Mouse (Mus musculus): ENCODE data around the gene Gm20388. TPM values are rescaled to one million over a fixed set of nuclear protein-coding genes. Genes with fewer than 3 reads are reported as not detected.
"Not testable (repeated sequence)": the region's sequence is repeated elsewhere in the genome, so short reads cannot be mapped to it uniquely, and the experiment has no call there.

Gm20388 gene
- total RNA-seq, 2 experiments from 2014 or later, result 6.8 to 7.8 TPM

DNA sequence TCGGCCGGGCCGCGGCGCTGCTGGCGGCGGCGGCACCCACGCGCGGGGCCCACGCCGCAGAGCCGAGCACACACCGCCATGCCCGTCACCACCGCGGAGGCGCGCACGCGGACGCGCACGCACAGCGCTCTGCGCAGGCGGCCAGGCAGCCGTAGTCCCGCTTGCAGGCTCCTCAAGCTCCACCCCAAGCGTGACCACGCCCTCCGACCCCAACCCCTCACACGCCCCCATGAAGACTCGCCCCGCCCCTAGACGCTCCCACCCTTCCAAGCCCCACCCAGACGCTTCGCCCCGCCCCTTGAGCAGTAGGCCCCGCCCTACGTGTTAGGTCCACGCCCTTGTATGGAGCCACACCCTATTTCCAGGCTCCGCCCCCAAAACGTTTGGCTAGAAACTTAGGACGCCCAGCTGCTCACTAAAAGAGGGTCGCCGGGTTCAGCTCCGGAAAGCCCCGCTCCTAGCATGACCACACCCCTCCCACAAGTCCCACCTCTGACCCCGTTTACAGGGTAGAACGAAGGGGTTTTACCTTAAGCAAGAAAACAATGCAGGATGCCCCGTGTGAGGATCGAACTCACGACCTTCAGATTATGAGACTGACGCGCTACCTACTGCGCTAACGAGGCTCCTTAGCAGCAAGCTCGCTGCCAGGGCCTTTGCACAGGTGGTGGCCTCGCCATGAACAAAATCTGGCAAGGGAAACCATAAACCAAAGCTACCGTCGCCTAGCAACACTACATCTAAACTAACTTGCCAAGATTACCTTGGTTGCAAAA lies 1668.2 kb downstream of the Gm20388 start, which contains the start of gene Fbxo31:
Gene Fbxo31 (minus strand): TSS at position 131 of the 776 bp plus-strand sequence.
- DNase-seq, result peak; percentile 92 to 95
- intact Hi-C loops (cut with DNase I), result loop anchor here (2.0 kb wide), 1 partner anchor 30 kb away; no protein-coding TSS in a partner anchor

DNA sequence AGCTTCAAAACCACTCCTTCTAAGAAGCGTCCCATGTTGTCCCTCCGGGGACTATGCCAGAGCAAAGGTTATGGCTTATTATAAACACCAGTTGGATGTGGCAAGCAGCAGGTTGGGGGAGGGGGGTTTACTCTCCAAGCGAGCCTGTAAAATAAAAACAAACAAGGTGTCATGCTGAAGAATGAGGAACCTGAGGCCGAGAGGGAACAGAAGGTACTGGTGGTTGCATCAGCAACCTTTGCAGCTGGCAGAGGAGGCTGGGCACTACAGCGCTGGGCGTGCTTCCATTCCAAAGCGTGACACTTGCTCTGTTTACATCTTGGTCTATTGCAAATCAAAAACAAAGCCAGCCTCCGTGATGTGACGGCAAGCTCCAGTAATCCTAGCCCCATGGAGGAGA lies 1669.8 kb downstream of the Gm20388 start:
- DNase-seq, result peak in 1 of 2 experiments; percentile 35
- intact Hi-C loops (cut with DNase I), result no loop called here

DNA sequence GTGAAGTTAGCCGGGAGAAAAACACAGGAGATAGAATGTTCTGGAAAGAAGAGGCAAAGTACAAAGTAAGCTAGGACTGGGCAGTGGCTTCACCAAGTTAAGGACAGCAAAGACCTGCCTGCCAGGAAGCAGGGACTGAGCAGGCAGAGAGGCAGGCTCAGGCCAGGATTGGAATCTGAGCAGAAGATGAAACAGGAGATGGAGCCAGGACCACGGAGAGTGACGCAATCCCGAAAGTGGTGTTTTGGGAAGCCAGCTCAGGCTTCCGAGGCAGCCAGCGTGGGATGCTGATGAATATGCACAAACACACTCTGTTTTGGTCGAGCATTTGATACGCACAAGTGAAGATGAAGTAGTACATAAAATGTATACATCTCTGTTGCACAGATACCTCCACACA lies 1673.0 kb downstream of the Gm20388 start:
- peak; percentile 47 to 55 for DNase-seq
- intact Hi-C loops (cut with DNase I), result loop anchor here (2.0 kb wide), 1 partner anchor 37 kb away; no protein-coding TSS in a partner anchor

DNA sequence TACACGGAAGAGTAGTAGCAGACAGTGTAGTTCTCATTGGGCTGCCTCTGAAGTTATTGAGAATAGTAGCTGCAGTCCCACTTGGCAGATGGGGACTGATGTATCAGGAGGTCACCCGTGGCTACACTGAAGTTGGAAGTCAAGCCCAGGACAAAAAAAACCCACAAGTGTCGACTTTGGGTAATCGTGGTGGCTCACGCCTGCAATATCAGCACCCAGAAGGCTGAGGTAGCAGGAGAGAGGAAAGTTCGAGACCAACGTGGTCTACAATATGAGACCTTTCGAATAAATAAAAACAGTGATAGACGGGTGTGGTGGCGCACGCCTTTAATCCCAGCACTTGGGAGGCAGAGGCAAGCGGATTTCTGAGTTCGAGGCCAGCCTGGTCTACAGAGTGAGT lies 1674.1 kb downstream of the Gm20388 start:
- intact Hi-C loops (cut with DNase I), result loop anchor here (2.0 kb wide), 1 partner anchor 38 kb away; no protein-coding TSS in a partner anchor
- DNase-seq, result no peak

DNA sequence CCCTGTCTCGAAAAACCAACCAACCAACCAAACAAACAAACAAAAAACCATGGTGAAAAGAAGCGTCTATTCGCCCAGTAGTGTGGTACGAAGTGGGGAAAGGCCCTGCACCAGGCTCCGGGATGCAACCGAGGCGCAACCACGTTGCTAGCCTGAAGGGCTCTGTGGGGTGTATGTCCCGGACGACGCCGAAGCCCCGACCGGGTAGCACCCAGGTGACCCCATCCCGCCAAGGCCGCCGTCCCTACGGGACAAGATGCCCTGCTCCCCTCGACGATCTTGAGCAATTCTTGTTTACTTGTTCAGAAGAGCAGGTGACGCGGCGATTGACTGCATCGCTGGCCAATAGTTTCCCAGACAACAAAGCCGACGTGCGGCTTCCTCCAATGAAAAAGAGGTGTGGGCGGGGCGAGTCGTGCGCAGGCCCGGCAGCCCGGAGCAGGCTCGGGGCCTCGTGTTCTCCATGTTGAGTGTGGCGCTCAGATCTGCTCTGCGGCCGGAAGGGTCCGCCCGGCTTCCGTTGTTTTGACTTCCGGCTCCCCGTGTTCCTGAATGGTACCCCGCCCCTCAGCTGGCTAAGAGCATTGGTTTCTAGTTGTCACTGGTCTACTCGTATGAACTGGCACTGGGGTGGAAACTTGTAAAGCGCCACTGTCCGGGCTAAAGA lies 1674.7 kb downstream of the Gm20388 start:
- intact Hi-C loops (cut with DNase I), result loop anchor here (2.0 kb wide), 1 partner anchor 38 kb away; no protein-coding TSS in a partner anchor
- peak; percentile 100 for DNase-seq

DNA sequence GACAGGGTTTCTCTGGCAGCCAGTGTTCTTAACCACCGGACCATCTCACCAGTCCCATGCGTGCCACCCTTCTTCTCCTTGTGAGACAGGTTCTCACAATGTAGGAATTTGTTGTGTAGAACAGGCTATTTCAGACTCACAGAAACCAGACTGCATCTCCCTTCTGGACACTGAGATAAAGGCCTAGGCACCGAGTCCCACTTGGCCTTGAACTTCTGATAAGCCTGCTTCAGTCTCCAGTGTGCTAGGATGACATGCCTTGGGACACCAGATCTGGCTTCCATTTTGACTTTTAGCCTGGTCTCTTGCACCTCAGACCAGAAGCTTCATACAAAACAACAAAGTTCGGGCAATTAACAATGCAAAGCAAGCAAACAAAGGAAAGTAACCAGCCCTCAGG lies 1678.1 kb downstream of the Gm20388 start:
- intact Hi-C loops (cut with DNase I), result no loop called here
- DNase-seq, result no peak

DNA sequence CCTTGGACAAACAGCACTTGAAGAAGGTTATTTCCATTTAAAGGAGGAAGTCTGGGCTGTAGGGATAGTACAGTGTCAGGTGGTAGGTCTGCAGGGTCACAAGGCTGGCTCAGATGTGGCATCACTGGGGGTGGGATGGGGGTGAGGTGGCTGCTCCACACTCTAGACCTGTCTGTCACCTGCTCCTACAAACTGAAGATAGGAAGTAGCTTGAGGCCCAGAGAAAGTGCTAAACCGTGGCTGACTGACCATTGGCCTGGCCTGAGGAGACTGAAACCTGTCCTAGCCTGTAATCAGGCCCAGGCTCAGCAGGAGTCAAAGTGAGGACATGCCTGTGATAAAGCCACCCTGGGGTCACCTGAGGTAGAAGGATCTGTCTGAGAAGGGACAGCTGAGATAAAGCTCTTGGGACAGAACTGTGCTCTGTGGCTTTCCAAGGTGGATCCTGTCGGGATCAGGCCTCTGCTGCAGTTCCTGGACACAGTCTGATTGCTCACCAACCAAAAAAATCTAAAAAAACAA lies 1678.6 kb downstream of the Gm20388 start:
- intact Hi-C loops (cut with DNase I), result no loop called here
- no peak for DNase-seq

DNA sequence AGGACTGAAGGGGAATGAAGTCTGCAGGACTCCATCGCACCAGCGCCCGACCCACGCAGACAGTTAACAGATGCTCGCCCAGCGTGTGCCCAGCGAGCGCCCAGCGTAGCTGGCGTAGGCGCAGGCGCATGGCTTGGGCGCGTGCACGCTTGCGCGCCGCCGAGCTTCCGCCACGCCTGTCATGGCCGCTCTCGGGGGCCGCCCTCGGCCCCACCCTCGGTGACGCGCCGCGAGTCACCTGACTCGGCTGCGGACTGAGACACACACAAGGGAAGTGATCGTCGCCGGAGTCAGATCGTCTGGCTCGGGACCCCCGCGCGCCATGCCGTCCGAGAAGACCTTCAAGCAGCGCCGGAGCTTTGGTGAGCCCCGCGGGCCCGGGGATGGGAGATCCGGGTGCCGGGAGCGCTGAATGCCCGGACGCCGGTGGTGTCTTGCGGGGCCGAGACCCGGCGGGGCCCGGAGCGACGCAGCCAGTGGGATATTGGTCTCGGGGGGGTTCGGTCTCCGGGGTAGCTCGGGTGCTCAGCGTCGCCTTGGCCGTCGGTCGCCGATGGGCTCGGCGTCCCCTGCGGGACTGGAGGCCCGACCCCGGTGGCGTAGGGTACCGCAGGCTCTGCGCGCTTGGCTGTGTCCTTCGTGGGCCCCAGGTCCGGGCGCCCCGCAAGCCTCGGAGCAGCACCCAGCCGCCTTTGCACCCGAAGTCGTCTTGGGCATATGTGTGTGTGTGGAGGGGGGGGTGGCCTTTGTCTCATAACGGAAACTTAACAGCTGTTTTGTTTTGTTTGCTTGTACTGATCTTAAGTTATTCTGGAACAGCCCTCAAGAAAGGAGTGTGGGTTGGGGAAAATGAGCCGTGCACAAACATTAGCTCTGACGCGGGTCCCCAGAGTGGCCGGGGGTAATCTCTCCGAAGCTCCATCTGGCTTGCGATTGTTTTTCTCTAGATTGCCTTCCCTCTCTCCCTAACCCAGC lies 1679.8 kb downstream of the Gm20388 start, which contains the start of gene Map1lc3b:
Gene Map1lc3b (plus strand): TSS at position 159 of the 975 bp plus-strand sequence.
- DNase-seq, result peak; percentile 90 to 96
- intact Hi-C loops (cut with DNase I), result no loop called here

DNA sequence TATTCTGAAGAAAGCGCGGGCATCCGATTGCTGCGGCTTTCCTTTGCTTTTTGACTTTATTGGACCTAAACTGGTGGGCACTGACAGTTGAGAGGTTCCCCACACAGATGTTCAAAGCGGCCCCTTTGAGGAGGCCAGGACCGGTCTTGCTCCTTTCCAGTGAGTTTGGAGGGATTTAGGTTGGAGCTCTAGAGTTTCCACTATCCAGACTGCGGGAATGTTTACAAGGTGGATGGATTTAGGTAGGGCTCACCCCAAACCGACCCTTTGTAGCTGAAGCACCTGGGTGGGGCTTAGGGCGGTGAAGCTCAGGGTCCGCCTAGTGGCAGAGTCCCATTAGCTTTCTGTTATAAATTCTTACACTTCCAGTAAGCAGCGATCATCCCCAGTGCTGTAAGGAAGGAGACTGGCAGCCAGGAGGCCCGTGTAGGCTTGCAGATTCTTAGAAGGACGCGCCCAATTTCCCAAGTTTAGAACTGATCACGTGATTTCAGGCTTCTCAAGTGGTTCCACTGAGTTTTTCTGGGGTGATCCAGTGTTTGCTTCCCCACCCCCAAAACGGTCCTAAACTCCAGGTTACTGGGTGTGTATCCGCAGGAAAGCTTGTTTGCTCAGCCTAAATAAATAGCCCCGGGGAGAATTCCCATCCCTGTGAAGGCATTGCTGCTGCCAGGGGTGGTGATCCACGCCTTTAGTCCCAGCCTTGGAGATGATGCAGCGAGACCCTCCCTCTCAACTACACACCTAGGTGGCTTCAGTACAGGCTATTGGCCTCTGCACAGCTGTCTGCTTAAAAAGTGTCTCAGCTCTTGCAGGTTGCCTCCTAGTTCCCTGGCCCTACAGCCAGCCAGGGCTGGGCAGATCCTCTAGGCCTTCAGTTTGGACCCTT lies 1680.8 kb downstream of the Gm20388 start:
- no peak for DNase-seq
- intact Hi-C loops (cut with DNase I), result no loop called here

DNA sequence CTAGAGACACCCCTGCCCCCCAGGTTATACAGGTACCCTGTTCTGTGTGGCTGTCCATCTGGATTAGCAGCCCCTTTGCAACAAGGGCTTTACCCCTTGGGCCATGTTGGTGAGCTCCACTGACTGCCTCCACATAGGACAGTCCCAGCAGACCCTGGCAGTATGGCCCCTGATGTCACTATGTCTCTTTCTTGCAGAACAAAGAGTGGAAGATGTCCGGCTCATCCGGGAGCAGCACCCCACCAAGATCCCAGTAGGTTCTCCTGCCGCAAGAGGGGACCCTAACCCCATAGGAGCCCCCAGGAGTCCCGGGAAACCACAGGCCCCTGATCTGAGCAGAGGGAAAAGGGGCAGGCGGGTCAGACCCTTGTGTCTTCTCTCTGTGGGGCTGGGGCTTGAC lies 1682.7 kb downstream of the Gm20388 start:
- no peak for DNase-seq
- intact Hi-C loops (cut with DNase I), result loop anchor here (1.0 kb wide), 1 partner anchor 61 kb away; no protein-coding TSS in a partner anchor

DNA sequence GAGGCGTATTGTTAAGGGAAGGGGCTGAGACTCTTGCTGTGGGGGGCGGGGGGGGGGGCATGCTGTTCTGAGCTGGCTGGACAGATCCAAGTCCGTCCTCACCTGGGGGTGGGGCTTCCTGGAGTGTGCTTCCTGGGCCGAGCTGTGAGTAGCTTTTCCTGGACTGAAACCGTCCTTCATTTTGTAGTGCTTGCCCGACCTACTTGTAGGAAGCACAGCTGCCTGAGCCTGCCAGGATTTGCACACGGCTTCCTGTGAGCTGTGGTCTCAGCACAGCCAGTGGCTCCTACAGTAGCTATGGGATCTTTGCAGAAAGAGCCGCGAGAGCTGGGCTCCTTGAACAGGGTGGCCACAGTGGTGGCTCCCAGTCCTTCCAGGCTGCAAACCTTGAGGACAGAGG lies 1683.3 kb downstream of the Gm20388 start:
- intact Hi-C loops (cut with DNase I), result loop anchor here (1.0 kb wide), 1 partner anchor 60 kb away; no protein-coding TSS in a partner anchor
- DNase-seq, result no peak

DNA sequence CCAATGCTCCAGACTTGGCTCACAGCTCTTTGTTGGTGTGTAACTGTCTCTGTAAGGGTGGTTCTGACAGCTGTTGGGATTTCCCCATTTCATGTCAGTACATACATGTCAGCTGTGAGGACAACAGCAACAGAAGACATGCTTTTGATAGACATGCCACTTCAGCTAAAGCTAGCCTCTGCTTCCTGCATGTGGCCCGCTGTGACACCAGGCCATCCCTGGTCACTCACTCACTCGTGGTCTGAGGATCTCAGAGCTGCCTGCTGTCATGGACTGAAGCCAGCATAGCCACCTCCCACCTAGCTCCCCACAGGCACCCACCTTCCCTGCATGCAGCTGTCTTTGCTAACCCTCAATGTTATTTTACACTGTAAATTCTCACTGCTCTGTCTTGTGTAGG lies 1686.9 kb downstream of the Gm20388 start:
- intact Hi-C loops (cut with DNase I); DNase-seq: not testable (repeated sequence)

DNA sequence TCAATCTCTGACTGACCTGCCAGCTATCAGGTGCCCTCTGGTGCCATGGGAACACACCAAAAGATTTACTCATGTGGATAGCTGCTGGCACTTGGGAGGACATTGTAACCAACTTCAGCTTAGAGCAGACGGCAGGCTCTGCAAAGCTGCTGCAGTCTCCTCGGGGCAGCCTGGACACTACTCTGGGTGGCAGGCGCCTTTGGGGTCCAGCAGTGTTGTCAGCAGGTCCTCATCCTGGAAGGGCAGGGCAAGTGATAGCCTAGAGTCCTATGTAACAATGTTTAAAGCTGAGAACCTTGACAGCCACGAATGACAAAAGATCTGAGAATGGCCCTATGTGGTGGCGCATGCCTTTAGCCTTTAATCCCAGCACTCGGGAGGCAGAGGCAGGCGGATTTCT lies 1687.5 kb downstream of the Gm20388 start:
- intact Hi-C loops (cut with DNase I), result loop anchor here (2.0 kb wide), 1 partner anchor 51 kb away; no protein-coding TSS in a partner anchor

DNA sequence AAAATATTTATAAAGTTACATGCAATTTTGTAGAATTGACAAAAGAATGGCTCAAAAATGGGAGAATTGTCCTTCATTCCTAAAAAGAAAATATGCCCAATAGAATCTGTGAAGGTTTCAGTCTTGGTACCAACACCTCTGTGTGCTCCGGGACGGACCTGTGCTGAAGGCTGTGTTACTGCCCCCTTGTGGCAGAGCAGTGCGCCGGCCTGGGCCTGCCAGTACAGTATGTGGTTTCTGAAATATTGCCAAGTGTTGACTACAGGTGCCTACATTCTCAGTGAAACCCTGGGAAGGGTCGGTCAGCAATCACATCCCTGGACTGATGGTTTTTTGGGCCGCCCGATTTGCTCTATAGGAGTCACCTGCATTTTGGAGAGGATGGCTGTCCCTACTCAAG lies 1688.3 kb downstream of the Gm20388 start:
- intact Hi-C loops (cut with DNase I), result loop anchor here (2.0 kb wide), 1 partner anchor 52 kb away; no protein-coding TSS in a partner anchor
- DNase-seq, result peak; percentile 61 to 73

More for the DNA sequence above, 1687.5 kb downstream of the Gm20388 start:
- DNase-seq, result no peak

DNA sequence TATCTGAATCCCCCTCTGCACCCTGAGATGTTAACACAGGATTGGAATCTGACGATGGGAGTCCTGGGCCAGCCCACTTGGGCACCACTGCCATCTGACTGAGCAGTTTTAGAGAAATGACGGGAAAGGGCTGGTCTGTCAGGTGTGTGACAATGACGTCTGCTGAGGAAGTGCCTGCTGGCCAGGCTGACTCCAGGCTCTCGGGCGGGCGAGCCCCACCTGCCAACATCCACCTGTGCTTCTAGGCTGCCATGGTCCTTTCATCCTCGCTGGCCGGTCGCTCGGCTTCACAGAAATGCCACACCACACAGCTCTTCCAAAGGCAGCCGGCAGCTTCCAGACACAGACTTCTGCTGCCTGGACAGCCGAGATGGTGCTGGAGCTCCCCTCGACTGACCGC lies 1689.2 kb downstream of the Gm20388 start:
- intact Hi-C loops (cut with DNase I), result loop anchor here (2.0 kb wide), 1 partner anchor 53 kb away; no protein-coding TSS in a partner anchor
- no peak for DNase-seq

DNA sequence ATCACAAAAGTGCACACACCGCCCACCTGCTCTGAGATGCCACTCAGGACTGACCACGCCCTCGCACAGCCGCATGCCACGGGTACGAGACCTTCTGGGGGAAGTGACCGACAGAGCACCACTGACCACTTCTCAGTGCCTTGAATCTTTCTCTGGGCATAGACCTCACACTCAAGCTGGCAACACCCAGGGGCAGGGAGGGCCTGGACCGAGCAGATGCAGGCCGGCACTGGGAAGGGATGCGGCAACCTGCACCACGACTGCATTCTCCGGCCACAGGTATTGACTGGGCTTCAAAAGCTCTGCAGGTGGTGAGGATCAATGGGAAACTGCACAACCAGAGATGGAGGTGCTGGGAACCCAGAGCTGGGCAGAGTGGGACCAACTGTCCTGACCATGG lies 1691.8 kb downstream of the Gm20388 start:
- intact Hi-C loops (cut with DNase I), result no loop called here
- DNase-seq, result no peak

DNA sequence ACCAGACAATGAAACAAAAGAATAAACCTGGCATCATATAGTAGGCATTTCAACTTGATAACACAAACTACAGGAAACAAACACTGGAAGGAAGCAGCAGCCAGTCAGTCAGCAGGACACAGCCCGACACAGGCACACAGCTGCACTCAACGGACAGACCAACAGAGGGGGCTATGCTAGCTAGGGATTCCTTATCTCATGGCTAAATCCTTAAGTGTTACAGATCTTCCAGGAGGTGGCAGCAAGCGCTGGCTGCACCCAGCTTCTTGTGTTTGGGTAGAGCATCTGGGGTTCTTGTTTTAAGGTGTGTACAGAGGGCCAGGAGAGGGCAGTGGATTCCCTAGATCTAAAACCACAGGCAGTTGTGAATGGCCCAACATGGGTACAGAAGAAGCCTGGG lies 1692.2 kb downstream of the Gm20388 start:
- intact Hi-C loops (cut with DNase I), result loop anchor here (1.0 kb wide), 1 partner anchor 83 kb away; no protein-coding TSS in a partner anchor
- peak; percentile 63 to 70 for DNase-seq

DNA sequence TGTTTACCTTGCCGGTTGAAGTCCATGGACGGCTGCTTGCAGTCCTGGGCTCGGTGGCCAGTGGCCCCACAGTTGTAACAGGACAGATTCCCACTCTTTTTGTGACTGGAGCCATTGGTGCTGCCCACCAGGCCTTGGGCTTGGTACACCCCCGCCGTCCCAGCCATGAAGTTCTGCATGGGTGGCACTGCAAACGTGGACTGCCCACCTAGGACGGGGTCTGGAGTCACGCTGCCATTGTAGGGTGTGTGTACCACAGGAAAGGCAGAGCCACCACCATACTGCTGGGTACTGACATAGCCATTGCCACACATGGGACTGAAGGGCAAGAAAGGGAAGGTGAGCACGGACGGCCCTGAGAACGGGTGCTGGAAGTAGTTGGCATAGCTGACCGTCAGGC lies 1693.2 kb downstream of the Gm20388 start:
- intact Hi-C loops (cut with DNase I), result loop anchor here (1.0 kb wide), 1 partner anchor 82 kb away; no protein-coding TSS in a partner anchor
- no peak for DNase-seq
